ENCODE assay signal across 20 mouse cellular contexts in the genomic region with DNA sequence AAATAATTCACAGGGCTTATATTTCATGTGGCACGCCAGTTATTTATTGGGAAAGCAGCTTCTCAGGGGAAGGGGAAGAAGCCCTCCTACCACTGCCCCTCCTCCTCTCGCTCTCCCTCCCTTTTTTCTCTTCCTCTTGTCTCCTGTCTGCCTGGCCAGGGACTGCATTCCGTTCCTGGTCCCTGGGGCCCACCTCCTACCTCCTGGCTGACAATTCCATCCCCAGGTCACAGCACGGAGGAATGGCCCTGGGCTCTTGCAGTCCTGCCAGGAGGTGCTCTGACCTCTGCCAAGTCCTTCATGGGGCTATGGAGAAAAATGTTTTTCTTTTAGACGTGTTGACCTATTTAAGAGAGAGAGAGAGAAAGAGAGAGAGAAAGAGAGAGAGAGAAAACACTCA.
A peak's percentile ranks its signal among the peaks of the same experiment; 100 is the strongest.
DNase-seq lines count a peak whose midpoint lies in the region; ATAC-seq and TF ChIP-seq lines count a peak whose summit lies in the region.
"Had no signal": no experiment of that assay in that cellular context is flagged by ENCODE, and none has a peak within 500 bp of the region (broad histone marks: within the 10 kb centered on the region; RNA-seq: fewer than 3 reads in every experiment).

No protein-coding gene starts in this region.

- no peak overlapping the region for H3K27ac ChIP-seq in kidney, embryonic 15.5 days
- H3K27ac ChIP-seq in embryonic facial prominence, embryonic 14.5 days (replicated peaks; ENCODE audit: low read depth, low read length), result peak overlapping the region; percentile 15; the same call in 1 of the 2 replicates
- no peak overlapping the region for H3K27ac ChIP-seq in forebrain, postnatal 0 days (ENCODE audit: low read depth, low read length)
- no peak overlapping the region for H3K27ac ChIP-seq in heart, embryonic 11.5 days (ENCODE audit: low read depth, low read length)
- H3K27ac ChIP-seq: embryonic facial prominence, embryonic 12.5 days; heart, embryonic 15.5 days; hindbrain, embryonic 15.5 days; intestine, embryonic 15.5 days; midbrain, embryonic 12.5 days; neural tube, embryonic 12.5 days had no signal

- ATAC-seq in kidney, embryonic 15.5 days (replicated peaks; ENCODE audit: low FRiP score), result no peak
- no peak for ATAC-seq in embryonic facial prominence, embryonic 14.5 days (ENCODE audit: low read depth)
- no peak for ATAC-seq in forebrain, postnatal 0 days
- no peak for ATAC-seq in heart, embryonic 11.5 days (replicated peaks; ENCODE audit: insufficient number of reproducible peaks, low FRiP score, low TSS enrichment)
- ATAC-seq: forebrain, embryonic 14.5 days; intestine, embryonic 15.5 days; lung, postnatal 0 days; Patski had no signal

- H3K4me3 ChIP-seq in kidney, embryonic 15.5 days (replicated peaks), result no peak overlapping the region
- H3K4me3 ChIP-seq in embryonic facial prominence, embryonic 14.5 days (ENCODE audit: low read depth, low read length), result no peak overlapping the region
- H3K4me3 ChIP-seq in forebrain, postnatal 0 days (ENCODE audit: low read depth, low read length), result no peak overlapping the region
- H3K4me3 ChIP-seq in heart, embryonic 11.5 days (ENCODE audit: low read depth, low read length), result no peak overlapping the region
- H3K4me3 ChIP-seq: embryonic facial prominence, embryonic 12.5 days; heart, embryonic 15.5 days; hindbrain, embryonic 15.5 days; intestine, embryonic 15.5 days; midbrain, embryonic 12.5 days; neural tube, embryonic 12.5 days had no signal

- H3K9ac ChIP-seq in kidney, embryonic 15.5 days, result no peak overlapping the region
- no peak overlapping the region for H3K9ac ChIP-seq in embryonic facial prominence, embryonic 14.5 days (ENCODE audit: low read depth, low read length)
- H3K9ac ChIP-seq in forebrain, postnatal 0 days, result no peak overlapping the region
- H3K9ac ChIP-seq in heart, embryonic 11.5 days (ENCODE audit: low read depth, low read length), result no peak overlapping the region
- H3K9ac ChIP-seq: embryonic facial prominence, embryonic 12.5 days; heart, embryonic 15.5 days; hindbrain, embryonic 15.5 days; intestine, embryonic 15.5 days; midbrain, embryonic 12.5 days; neural tube, embryonic 12.5 days had no signal

- 26% methylated on average over 5 of the region's 5 CpGs for WGBS in kidney, embryonic 15.5 days
- 18% methylated on average over 5 of the region's 5 CpGs for WGBS in embryonic facial prominence, embryonic 14.5 days
- 52% methylated on average over 5 of the region's 5 CpGs for WGBS in forebrain, postnatal 0 days
- 22% methylated on average over 5 of the region's 5 CpGs for WGBS in heart, embryonic 11.5 days (ENCODE audit: insufficient replicate concordance)

- peaks cover 30% of the 10 kb centered on the region for H3K27me3 ChIP-seq in kidney, embryonic 15.5 days
- H3K27me3 ChIP-seq in embryonic facial prominence, embryonic 14.5 days (replicated peaks; ENCODE audit: control insufficient read depth, insufficient read depth, low read length), result no peaks in the 10 kb centered on the region
- H3K27me3 ChIP-seq in forebrain, postnatal 0 days (ENCODE audit: insufficient read depth, low read length), result no peaks in the 10 kb centered on the region
- no peaks in the 10 kb centered on the region for H3K27me3 ChIP-seq in heart, embryonic 11.5 days (ENCODE audit: control insufficient read depth, insufficient read depth, low read length)
- H3K27me3 ChIP-seq: embryonic facial prominence, embryonic 12.5 days; heart, embryonic 15.5 days; hindbrain, embryonic 15.5 days; intestine, embryonic 15.5 days; midbrain, embryonic 12.5 days; neural tube, embryonic 12.5 days; Patski had no signal

- no peaks in the 10 kb centered on the region; the same call in 1 of the 2 replicates for H3K9me3 ChIP-seq in kidney, embryonic 15.5 days (replicated peaks)
- H3K9me3 ChIP-seq in embryonic facial prominence, embryonic 14.5 days (ENCODE audit: control insufficient read depth, low read length), result peaks cover 7% of the 10 kb centered on the region; the same call in 1 of the 2 replicates
- H3K9me3 ChIP-seq in forebrain, postnatal 0 days (ENCODE audit: low read length), result 0 out of 2 replicates have a peak, but pooled peaks cover 2% of the 10 kb centered on the region
- H3K9me3 ChIP-seq in heart, embryonic 11.5 days (replicated peaks; ENCODE audit: control insufficient read depth, low read length), result no peaks in the 10 kb centered on the region
- H3K9me3 ChIP-seq: embryonic facial prominence, embryonic 12.5 days; heart, embryonic 15.5 days; hindbrain, embryonic 15.5 days; intestine, embryonic 15.5 days; neural tube, embryonic 12.5 days had no signal

- H3K4me1 ChIP-seq in kidney, embryonic 15.5 days, result peaks cover 30% of the 10 kb centered on the region
- peaks cover 5% of the 10 kb centered on the region for H3K4me1 ChIP-seq in embryonic facial prominence, embryonic 14.5 days (ENCODE audit: control insufficient read depth, insufficient read depth, low read length)
- H3K4me1 ChIP-seq in forebrain, postnatal 0 days (ENCODE audit: insufficient read depth), result no peaks in the 10 kb centered on the region
- H3K4me1 ChIP-seq in heart, embryonic 11.5 days (ENCODE audit: control insufficient read depth, insufficient read depth, low read length), result peaks cover 4% of the 10 kb centered on the region; the same call in 1 of the 2 replicates
- H3K4me1 ChIP-seq: hindbrain, embryonic 15.5 days; midbrain, embryonic 12.5 days; neural tube, embryonic 12.5 days had no signal

- TF ChIP-seq CTCF in forebrain, postnatal 0 days (IDR thresholded peaks at IDR 0.05; ENCODE audit: low read depth), result no peak

- DNase-seq in embryo, embryonic 10 days (ENCODE audit: low spot score), result peak; percentile 17
- DNase-seq in embryo, embryonic 11 days, result no peak
- peak; percentile 41 for DNase-seq in kidney, adult 9 months
- no peak for DNase-seq in embryonic facial prominence, embryonic 14.5 days (ENCODE audit: low spot score)
- DNase-seq in forebrain, postnatal 0 days, result no peak
- DNase-seq: heart, postnatal 4 days; layer of hippocampus, postnatal 36 days; liver; right cerebral cortex, postnatal 4 days had no signal

- no peak overlapping the region for H3K4me2 ChIP-seq in kidney, embryonic 15.5 days
- H3K4me2 ChIP-seq in embryonic facial prominence, embryonic 14.5 days (ENCODE audit: low read depth, low read length), result no peak overlapping the region
- H3K4me2 ChIP-seq in forebrain, postnatal 0 days (ENCODE audit: low read depth), result no peak overlapping the region
- H3K4me2 ChIP-seq in heart, embryonic 11.5 days, result no peak overlapping the region
- H3K4me2 ChIP-seq: embryonic facial prominence, embryonic 12.5 days; heart, embryonic 15.5 days; hindbrain, embryonic 15.5 days; intestine, embryonic 15.5 days; midbrain, embryonic 12.5 days; neural tube, embryonic 12.5 days had no signal

- H3K36me3 ChIP-seq in kidney, embryonic 15.5 days, result no peaks in the 10 kb centered on the region
- H3K36me3 ChIP-seq in embryonic facial prominence, embryonic 14.5 days (ENCODE audit: control insufficient read depth, insufficient read depth, low read length), result no peaks in the 10 kb centered on the region
- no peaks in the 10 kb centered on the region for H3K36me3 ChIP-seq in forebrain, postnatal 0 days (ENCODE audit: insufficient read depth)
- H3K36me3 ChIP-seq in heart, embryonic 11.5 days (ENCODE audit: control insufficient read depth, insufficient read depth, low read length), result no peaks in the 10 kb centered on the region
- H3K36me3 ChIP-seq: embryonic facial prominence, embryonic 12.5 days; heart, embryonic 15.5 days; hindbrain, embryonic 15.5 days; intestine, embryonic 15.5 days; midbrain, embryonic 12.5 days; neural tube, embryonic 12.5 days had no signal

Comparison
In these comparisons a context has a peak if more than half of its experiments do, and no peak if none do; other contexts are left out.
1. DNase-seq: peak in embryo, embryonic 10 days (single experiment) and kidney, adult 9 months (single experiment); none in embryo, embryonic 11 days (single experiment), embryonic facial prominence, embryonic 14.5 days (single experiment) and forebrain, postnatal 0 days (single experiment).